Mouse (Mus musculus) cerebellum, adult 2 months (tissue): ENCODE measurements around the gene Gosr1.

ENCODE experiments used
- CTCF ChIP-seq: fragments of 200-500 bp; IDR thresholded peaks from 2 replicates; pipeline ENCODE4 v1.5.1; 2011; ENCODE audit warnings: low read depth, mild to moderate bottlenecking, control low read depth, low read length, moderate library complexity, borderline replicate concordance; ENCODE audit not compliant: insufficient read depth
- POLR2A ChIP-seq: fragments of 200-500 bp; IDR thresholded peaks from 2 replicates; pipeline ENCODE4 v1.6.1; 2011; ENCODE audit warnings: low read length, control low read depth, borderline replicate concordance; ENCODE audit not compliant: insufficient read depth

- no peak for TF ChIP-seq CTCF
- TF ChIP-seq POLR2A, result no peak
Measured at GRCm38 (mm10) chr11:76707656-76708055, 55.7 kb downstream of the Gosr1 start.
